Mouse (Mus musculus): ENCODE measurements at regions not wholly inside any gene's neighbourhood (a gene's known extent, or its start where the extent isn't known, plus 50 kb on each side); places are given as distances from the start of the nearest gene placed in this dataset.

DNA sequence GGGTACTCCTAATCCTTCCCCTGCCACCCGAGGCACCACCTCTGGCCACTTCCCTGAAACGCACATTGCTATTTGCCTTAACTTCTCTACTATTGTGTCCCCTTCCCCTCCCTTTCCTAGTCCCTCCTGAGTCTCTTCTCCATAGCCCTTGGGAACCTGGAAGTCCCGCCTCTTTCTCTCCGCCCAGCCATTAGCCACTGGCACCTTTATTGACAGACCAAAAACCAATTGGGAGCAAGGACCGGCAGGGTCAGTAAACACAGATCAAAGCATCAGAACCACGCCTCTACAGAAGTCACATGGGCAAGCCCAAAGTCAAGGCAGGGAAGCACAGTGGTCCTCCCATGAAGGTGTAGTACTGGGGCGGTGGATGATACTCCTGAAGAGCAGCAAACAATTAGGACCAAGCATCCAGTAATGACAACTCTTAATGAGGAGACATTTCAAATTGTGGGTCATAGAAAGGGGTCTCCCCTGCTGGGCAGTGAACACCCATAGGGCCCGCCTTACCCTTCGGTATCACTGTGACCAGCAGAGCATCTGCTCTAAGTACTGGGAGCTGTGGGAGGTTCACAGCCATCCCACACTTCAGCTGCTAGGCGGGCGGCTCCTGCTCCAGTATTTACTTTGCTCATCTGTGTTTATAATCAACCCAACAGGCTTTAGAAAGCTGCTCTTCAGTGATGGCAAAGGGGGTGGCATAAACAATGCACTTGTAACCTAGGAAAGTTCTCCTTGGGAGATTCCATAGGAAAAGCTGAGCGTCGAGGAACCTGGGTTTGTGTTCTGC lies 226.5 kb upstream of the Mphosph6 start:
- peak; percentile 66 for DNase-seq (ENCODE audit: low read depth, low spot score)

DNA sequence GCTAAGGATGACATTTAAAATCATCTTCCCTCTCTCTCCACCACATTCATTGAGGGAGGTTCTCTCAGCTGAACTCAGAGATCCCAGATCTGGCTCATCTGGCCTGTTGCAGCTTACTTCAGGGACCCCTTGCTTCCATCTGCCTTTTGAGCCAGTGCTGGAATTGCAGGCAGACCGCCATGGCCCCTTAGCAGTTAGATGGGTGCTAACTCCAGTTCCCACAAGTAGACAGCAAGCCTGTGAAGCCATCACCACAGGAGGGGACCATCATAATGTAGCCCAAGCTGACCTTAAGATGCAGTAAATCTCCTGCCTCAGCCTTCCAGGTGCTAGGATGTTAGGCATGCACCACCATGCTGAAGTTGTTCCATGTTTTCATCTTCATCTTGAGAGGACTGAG lies 221.7 kb upstream of the Mphosph6 start:
- DNase-seq (ENCODE audit: low read depth, low spot score) = no peak

DNA sequence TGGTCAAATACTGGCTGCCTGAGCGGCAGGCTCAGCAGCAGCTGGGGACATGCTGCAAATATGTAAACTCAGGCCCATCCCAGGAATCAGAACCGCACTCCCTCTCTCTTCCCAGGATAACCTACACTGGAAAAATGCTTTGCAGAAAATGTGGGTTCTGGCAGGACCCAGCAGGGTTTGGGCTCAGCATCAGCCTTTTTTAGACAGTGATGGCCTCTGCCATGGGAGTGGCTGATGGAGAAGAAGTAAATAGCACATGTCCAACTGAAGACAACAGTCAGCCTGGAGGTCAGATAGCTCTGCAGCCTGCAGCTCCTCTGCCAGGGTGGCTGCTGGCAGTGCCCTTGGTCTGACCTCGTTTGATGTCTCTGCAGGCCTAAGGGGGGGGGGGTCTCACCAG lies 220.2 kb upstream of the Mphosph6 start:
- no peak for DNase-seq (ENCODE audit: low read depth, low spot score)

DNA sequence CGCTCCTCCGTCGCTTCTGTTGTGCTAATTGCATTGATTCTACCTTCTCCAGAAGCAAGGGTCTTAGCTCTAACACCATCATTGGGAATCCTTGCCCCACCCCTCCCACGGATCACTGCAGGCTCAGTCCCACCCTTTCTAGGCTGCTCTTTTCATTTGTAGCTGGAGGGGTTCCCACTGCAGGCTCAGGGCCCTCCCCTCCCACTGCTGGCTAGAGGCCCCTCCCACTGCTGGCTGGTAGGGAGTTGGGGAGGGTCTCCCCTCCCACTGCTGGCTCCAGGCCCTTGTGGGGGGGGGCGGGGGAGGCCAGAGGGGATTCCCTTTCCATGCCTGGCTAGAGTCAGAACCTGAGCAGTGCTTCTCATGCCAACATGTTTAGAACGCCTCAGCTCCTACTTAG lies 215.5 kb upstream of the Mphosph6 start:
- peak; percentile 58 for DNase-seq (ENCODE audit: low read depth, low spot score)

DNA sequence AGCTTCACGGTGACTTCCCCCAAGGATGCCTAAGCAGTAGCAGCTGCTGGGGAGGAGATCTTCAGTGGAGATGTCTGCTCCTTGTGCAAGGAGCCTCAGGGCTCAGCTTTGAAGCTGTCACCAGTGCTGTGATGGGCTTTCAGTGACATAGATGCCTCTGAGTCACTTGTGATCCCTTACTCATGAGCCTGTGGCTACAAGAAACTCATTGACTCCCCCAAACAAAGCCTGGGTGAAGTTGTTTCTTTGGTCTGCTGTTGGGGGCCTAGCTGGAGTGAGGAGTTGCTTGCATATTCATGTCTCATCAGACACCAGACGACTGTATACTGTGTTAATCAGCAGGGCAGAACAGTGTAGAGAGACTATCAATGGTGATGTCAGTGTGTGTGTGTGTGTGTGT lies 203.4 kb upstream of the Mphosph6 start:
- DNase-seq (ENCODE audit: low read depth, low spot score) = no peak

DNA sequence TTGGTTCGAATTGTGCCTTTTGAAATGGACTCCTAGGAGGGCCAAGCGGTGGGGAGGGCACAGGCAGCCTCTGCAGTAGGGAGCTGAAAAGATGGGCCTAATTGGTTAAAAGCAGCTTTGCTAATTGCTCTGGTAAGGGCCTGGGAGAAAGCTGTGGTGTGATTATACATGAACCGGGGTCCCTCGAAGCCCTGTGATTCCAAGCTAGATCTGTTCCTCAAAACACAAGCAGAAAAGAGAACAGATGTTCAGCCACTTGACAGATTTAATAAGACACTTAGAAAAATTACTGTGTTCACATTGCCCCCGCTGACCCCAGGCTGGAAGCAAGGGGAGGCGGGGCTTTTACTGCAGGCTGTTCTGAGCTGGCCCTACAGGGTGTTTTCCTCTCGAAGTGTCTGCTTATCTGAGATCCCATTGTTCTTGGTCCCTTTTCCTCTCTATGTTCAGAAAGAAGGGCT lies 202.7 kb upstream of the Mphosph6 start:
- DNase-seq (ENCODE audit: low read depth, low spot score) = no peak

DNA sequence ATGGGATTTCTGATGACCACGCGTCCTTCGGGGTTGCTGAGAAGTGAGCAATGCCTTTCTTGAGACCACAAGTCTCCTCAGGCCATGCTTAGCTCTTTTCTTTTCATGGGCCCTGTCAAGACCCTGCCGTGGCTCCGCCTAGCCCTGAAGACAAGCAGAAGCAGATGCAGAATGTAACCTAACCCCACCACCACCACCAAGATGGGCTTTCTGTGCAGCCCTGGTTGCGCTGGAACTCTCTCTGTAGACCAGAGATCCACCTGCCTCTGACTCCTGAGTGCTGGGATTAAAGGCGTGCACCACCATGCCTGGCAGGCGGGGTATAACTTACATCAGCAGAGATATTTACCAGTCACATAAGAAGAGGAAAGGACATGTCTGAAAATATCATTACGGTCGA lies 199.4 kb upstream of the Mphosph6 start:
- no peak for DNase-seq (ENCODE audit: low read depth, low spot score)

DNA sequence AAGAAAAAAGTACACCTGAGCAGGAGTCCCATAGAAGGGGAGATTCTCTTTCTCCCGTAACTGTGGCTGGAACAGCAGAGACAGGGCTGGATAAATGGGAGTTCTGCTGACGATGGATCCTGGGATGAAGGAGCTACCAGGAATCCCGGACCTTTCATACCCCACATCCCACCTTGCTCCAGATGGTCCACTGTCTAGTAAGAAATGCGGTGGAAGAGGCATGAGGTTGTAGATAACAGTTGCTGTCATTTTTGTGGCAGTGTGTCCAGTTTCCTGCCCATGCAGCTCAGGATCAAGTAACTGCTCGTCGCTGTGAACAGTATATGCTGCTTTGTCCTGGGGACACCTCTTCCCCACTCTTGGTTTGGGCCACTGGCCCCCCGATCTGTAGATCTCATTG lies 190.1 kb upstream of the Mphosph6 start:
- DNase-seq (ENCODE audit: low read depth, low spot score) = no peak

DNA sequence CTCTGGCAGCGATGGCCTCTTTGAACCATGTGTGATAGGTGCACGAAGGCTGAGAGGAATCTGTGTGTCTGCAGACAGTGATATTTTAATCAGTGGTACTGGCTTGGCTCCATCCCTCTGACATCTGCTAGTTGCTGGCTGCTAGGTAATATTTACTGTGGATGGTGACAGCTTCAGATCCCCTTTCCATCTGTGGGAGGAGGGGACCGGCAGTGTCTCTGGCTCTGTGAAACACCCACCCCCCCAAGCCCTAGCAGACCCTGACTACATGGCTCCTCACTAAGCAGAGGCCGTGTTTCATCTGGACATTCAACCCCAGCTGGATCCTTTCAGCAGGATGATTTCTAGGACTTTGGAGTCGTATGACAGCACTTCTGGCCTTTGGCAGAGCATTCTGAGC lies 187.0 kb upstream of the Mphosph6 start:
- DNase-seq (ENCODE audit: low read depth, low spot score) = no peak

DNA sequence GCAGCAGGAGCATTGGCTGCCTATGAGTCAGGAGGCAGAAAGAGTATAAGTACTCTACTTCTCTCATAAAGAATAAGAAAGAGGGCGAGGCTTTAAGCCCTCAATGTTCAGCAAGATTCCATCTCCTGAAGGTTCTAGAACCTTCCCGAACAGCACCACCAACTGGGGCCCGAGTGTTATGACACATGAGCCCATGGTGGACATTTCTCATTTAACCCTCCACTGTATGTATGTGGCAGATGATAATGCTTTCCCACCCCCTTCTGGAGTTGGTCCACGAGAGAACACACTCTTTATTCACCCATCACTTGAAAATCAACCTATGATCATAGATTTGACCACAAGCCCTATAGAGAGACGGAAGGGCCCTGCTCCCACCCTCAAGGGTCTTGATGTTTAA lies 166.6 kb upstream of the Mphosph6 start:
- DNase-seq (ENCODE audit: low read depth, low spot score) = no peak

DNA sequence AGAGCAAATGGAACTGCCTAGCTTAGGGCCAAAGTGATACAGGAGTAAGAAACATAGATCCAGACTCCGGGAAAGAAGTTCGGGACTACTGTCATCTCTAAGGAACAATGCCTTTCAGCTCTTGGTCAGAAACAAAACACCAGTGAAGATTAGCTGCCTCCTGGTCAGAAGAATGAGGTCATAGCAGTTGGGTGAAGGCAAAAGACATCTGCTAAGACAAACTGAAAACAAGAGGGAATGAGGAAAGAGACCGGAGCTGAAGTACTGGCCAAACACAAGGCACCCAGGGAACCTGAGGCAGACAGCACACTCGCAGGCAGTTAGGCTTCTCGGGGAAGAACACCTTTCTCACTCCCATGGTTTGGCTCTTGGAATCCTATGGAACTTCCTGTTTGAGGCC lies 164.8 kb upstream of the Mphosph6 start:
- DNase-seq (ENCODE audit: low read depth, low spot score) = no peak

DNA sequence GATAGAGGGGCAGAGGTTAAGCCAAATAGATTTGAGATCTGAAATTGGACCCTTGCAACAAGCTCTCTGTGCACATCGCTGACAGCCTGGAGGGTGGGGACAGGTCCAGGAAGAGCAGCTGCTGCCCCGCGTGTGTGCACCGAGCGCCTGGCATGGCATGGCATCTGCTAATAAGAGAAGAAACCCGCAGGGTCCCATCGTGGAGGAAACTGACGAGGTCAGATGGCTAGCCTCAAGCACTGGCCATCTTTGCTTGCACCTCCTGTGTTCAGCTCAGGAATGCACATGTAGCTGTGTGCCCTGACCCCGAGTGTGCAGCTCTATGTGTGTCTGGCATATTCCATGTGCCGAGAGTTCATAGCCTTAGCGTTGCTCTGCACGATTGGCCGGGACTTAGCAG lies 161.7 kb upstream of the Mphosph6 start:
- DNase-seq (ENCODE audit: low read depth, low spot score) = no peak

DNA sequence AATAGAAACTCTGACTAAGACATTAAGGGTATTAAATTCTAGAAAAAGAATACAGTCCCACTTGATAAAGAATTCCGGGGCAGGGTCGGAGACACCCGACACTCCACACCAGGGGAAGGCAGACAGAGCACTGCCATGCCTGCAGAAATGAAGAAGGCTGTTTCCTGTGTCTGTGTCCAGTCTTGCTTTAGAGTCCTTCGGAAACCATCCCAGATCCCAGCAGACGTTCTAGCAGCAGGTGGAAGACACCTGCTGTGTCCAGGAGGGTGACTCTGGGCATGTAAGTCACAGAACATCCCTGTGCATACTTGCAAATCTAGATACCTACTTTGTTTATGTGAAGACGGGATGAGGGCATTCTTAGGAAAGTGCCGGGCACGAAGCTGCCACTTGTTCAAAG lies 160.9 kb upstream of the Mphosph6 start:
- DNase-seq (ENCODE audit: low read depth, low spot score) = no peak

DNA sequence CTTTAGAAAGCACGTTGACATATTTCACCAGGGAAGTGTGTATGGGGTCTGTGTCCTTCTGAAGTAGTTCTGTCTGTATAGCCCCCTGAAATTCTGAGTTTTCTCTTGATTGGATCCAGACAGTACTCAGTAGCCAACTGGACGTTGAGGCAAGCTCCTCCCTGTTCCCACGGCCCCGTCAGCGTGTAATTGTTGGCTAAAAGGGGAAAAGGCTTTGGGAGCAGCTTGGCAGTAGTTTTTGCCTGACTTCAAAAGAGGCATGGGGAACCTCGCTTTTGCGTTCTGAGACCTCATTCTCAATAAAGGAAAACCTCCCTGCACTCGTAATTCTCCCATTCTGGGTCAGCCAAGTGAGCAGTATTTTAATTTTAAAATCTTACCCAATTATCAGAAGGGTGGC lies 157.8 kb upstream of the Mphosph6 start:
- DNase-seq (ENCODE audit: low read depth, low spot score) = no peak

DNA sequence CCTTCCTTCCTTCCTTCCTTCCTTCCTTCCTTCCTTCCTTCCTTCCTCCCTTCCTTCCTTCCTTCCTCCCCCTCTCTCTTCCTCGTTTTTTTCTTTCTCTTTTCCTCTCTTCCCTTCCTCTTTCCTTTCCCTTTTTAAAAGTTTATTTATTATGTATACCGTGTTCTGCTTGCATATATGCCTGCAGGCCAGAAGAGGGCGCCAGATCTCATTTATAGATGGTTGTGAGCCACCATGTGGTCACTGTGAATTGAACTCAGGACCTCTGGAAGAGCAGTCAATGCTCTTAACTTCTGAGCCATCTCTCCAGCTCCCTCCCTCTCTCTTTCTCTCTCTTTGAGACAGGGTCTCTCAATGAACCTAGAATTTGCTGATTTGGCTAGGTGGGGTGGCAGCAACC lies 157.2 kb upstream of the Mphosph6 start:
- DNase-seq (ENCODE audit: low read depth, low spot score) = peak; percentile 36

DNA sequence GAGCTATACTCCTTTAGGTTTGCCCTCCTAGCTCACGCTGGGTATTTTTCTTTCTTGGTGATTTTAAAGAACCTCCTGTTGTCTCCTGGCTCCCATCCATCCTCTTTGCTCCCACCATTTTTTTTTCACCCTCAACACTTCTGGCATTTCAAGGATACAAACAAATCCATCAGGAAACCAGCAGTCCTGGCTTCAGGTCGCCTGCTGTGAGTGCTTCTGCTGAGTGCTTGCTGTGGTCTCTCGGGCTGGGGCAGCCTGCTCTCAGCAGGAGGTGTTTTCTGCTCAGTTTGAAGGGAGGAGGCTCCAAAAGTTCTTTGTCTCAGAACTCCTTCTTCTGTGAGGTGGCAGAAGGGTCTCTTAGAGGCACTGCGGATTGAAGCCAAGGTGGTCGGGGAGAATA lies 149.9 kb upstream of the Mphosph6 start:
- peak; percentile 67 for DNase-seq (ENCODE audit: low read depth, low spot score)

DNA sequence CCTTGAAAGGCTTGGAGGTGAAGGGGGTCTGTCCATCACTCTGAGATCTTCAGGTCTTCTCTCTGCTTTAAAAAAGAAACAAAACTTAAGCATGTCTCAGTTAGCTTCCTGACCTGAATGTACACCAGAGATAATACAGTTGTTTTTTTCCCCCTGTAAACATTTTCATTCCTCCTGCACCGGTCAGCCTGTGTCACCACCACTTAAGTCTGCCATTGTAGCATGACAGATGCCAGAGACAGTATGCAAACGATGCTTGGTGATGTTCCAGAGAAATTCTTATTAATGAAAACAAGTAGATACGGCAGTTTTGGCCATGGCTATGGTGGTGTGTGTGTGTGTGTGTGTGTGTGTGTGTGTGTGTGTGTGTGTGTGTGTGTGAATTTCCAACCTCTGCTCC lies 144.8 kb upstream of the Mphosph6 start:
- no peak for DNase-seq (ENCODE audit: low read depth, low spot score)

DNA sequence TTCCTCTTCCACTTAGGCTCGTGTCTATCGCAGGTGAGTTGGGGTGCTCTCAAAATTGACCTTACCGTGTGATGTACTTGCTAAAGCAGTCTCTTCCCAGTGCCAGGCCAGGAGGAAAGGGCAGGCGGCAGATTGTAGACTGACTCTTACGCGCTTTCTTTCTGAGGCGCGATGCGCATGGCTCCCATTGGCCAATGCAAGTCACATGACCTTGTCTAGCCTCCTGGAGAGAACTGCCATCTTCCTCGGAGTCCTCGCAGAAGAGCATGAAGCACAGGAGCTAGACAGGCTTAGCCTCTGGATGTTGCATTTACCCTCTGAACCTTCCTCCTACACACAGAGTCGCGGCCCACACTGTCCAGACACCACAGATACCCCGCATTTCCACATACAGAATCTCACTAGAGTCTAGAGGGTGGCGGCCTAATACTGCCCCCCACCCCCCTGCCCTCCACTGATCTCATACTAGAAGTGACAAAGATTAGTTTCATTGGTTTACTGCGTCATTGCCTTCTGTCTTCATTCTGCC lies 132.9 kb upstream of the Mphosph6 start:
- DNase-seq (ENCODE audit: low read depth, low spot score) = peak; percentile 18

DNA sequence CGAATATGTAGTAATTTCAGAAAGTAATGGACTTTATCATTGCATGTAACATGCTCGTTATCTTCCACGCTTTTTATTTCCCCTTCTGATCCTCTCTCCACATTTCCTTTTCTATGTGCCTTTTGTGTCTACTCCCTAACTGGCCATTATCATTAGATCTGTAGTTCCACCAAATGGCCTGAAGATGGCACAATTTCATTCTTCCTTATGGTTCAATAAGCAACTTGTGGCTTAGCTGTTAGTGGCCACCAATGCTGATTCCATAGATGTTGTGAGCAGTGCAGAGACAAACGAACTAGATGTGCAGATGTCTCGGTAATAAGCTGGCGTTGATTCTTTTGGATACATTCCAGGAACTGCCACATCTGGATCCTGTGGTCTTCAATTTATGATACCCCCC lies 128.9 kb upstream of the Mphosph6 start:
- peak; percentile 75 for DNase-seq (ENCODE audit: low read depth, low spot score)

DNA sequence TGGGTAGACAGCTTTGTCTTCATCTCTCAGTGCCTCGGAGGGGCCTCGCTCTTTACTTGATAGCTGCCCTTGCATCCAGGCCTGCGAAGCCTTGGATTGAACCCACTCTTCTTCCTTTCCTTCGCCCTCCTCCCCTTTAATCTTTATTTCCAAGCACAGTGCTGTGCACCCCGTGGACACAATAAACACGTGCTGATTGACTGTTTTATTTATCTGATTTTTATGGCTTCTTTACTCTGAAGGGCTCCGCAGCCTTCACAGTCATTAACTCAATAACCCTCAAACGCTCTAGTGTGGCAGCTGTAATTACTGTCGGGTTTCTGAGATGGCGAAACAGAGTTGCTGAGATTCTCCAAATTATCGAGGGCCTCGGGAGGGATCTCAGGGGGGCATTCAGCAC lies 127.9 kb upstream of the Mphosph6 start:
- no peak for DNase-seq (ENCODE audit: low read depth, low spot score)

DNA sequence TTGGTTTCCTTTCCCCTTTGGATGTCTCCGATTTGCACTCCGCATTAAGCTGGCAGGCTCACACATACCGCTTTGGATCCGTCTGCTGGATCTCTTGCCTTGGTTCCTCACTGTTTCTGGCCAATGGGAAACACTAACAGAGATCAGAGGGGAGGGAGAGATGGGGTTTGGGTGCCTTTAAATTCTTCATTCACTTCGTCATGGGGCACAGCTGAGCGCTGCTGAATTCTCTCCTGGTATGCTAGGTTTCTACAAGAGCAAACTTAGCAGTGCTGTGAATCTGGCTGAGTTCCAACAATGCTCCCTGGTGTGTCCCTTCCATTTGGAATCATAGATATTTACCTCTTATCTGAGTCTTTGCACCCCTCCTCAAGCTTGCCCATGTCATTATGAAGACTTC lies 121.6 kb upstream of the Mphosph6 start:
- DNase-seq (ENCODE audit: low read depth, low spot score) = no peak

DNA sequence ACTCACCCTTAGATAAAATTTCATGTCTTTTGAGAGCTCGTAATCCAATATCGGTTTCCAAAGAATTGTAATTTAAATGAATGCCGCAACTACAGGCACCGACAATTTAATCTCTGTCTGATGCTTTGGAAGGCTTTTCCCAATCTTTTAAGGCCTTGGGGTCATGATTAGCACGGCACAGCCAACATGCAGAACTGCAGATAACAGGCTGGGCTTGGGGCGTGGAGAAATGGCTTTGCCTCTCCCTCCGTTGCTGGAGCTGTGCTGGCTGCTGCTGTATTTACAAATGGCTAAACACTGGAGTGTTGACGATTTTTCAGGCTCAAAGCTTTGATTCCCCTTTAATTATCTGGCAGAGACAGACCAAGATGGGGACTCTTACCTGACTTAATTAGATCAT lies 101.3 kb upstream of the Mphosph6 start:
- no peak for DNase-seq (ENCODE audit: low read depth, low spot score)

DNA sequence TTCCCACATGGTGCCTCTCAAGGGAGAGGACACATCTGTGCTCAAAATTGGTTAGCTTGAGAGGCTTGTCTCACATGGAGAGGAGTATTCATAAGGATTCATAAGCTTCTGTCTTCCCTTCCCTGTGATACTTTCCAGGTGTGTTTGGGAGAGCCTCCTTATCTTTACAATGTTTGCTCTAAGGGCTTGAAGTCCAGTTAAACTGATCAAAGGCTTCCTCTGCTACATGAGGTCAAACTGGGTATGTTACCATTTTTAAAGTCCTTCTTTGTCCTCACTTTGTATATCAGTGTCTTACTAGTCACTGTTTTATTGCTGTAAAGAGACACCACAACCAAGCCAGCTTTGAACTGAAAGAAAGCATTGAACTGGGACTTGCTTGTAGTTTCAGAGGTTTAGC lies 98.1 kb upstream of the Mphosph6 start:
- DNase-seq (ENCODE audit: low read depth, low spot score) = no peak

DNA sequence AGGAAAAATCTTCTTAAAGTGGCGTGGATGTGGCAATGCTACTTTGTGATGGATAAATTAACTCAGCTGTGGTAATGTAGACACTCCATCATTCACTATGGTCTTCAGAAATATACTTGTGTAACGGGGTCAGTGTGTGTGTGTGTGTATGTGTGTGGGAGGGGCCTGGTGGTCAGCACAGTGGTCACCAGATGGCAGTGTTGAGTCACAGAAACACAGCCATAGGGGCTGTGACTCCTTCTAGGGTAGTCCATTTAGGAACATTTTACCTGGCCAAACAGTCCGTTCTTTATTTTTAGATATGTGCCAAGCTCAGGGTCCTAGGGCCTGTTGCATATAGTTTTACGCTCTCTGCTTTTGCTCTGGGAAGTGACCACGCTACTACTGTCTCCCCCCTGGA lies 96.3 kb upstream of the Mphosph6 start:
- peak; percentile 65 for DNase-seq (ENCODE audit: low read depth, low spot score)

Data from ZHBTc4 (cell line).